Mouse (Mus musculus): Measurements from ENCODE around the gene Zfp781. TPM values are rescaled to one million over a fixed set of nuclear protein-coding genes. Genes with fewer than 3 reads are reported as not detected.
A peak's percentile ranks its signal among the peaks of the same experiment; 100 is the strongest.
"Not testable (repeated sequence)": the region's sequence is repeated elsewhere in the genome, so short reads cannot be mapped to it uniquely, and the experiment has no call there.

The Zfp781 gene
- polyA plus RNA-seq (2014; fragmentation: Nextera tagmentation; extraction: Ambion mirVana), result 9.4 and 12.8 TPM in 2 replicates

- H3K4me3 ChIP-seq (replicated peaks; ENCODE audit: low read length); DNase-seq (ENCODE audit: low spot score); H3K36me3 ChIP-seq (replicated peaks; ENCODE audit: control insufficient read depth, insufficient read depth); H3K4me2 ChIP-seq (replicated peaks); H3K27me3 ChIP-seq (ENCODE audit: control insufficient read depth, insufficient read depth, low read length); H3K9ac ChIP-seq; H3K9me3 ChIP-seq (ENCODE audit: control insufficient read depth, low read length); H3K27ac ChIP-seq; H3K4me1 ChIP-seq (replicated peaks; ENCODE audit: control insufficient read depth, insufficient read depth, low read length): not testable (repeated sequence)
- peak; percentile 99 for ATAC-seq (ENCODE audit: low FRiP score)
- no CpG with 5 or more reads among the region's 43 CpGs for WGBS
Observed at GRCm38 (mm10) chr10:81929842-81930743, at the start of gene Zfp781. Gene Zfp781, minus strand, starts transcription at chr10:81930480.

- not testable (repeated sequence) for H3K36me3 ChIP-seq (replicated peaks; ENCODE audit: control insufficient read depth, insufficient read depth); H3K4me3 ChIP-seq (replicated peaks; ENCODE audit: low read length); H3K27ac ChIP-seq; H3K4me2 ChIP-seq (replicated peaks); H3K9ac ChIP-seq; H3K4me1 ChIP-seq (replicated peaks; ENCODE audit: control insufficient read depth, insufficient read depth, low read length); H3K9me3 ChIP-seq (ENCODE audit: control insufficient read depth, low read length); DNase-seq (ENCODE audit: low spot score); H3K27me3 ChIP-seq (ENCODE audit: control insufficient read depth, insufficient read depth, low read length); ATAC-seq (ENCODE audit: low FRiP score)
- WGBS, result no CpG with 5 or more reads among the region's 44 CpGs
Observed at GRCm38 (mm10) chr10:81978365-81979003, 48.2 kb upstream of the Zfp781 start.

GRCm38 (mm10) chr10:81930744-81931118 is 451 bp upstream of the Zfp781 start:
- H3K9ac ChIP-seq; H3K36me3 ChIP-seq (replicated peaks; ENCODE audit: control insufficient read depth, insufficient read depth); H3K27me3 ChIP-seq (ENCODE audit: control insufficient read depth, insufficient read depth, low read length); DNase-seq (ENCODE audit: low spot score); H3K4me2 ChIP-seq (replicated peaks); ATAC-seq (ENCODE audit: low FRiP score); H3K4me3 ChIP-seq (replicated peaks; ENCODE audit: low read length); H3K4me1 ChIP-seq (replicated peaks; ENCODE audit: control insufficient read depth, insufficient read depth, low read length); H3K9me3 ChIP-seq (ENCODE audit: control insufficient read depth, low read length); H3K27ac ChIP-seq: not testable (repeated sequence)
- WGBS, result no CpG with 5 or more reads among the region's 3 CpGs

GRCm38 (mm10) chr10:81863409-81864407 is 66.6 kb downstream of the Zfp781 start, which contains the start of gene Gm32687:
Gene Gm32687, plus strand, starts transcription at chr10:81863934.
- H3K36me3 ChIP-seq (replicated peaks; ENCODE audit: control insufficient read depth, insufficient read depth); DNase-seq (ENCODE audit: low spot score); H3K27me3 ChIP-seq (ENCODE audit: control insufficient read depth, insufficient read depth, low read length); H3K4me1 ChIP-seq (replicated peaks; ENCODE audit: control insufficient read depth, insufficient read depth, low read length); H3K9ac ChIP-seq; H3K4me2 ChIP-seq (replicated peaks); H3K4me3 ChIP-seq (replicated peaks; ENCODE audit: low read length); H3K27ac ChIP-seq; H3K9me3 ChIP-seq (ENCODE audit: control insufficient read depth, low read length): not testable (repeated sequence)
- peak; percentile 100 for ATAC-seq (ENCODE audit: low FRiP score)
- WGBS, result 33% methylated on average over 4 of the region's 49 CpGs

Other genes with a start within 250 kb of the Zfp781 start
- 19.2 and 20.5 TPM in 2 replicates for gene Zfp433, start 225.7 kb downstream of the Zfp781 start, polyA plus RNA-seq (2014; fragmentation: Nextera tagmentation; extraction: Ambion mirVana)
- 18.8 and 21.9 TPM in 2 replicates for gene Gm3055, start 159.3 kb downstream of the Zfp781 start, polyA plus RNA-seq (2014; fragmentation: Nextera tagmentation; extraction: Ambion mirVana)
- 3.5 and 4.0 TPM in 2 replicates for gene Gm4767, start 118.3 kb downstream of the Zfp781 start, polyA plus RNA-seq (2014; fragmentation: Nextera tagmentation; extraction: Ambion mirVana)
- 13.0 and 13.6 TPM in 2 replicates for gene Gm32687, start 66.5 kb downstream of the Zfp781 start, polyA plus RNA-seq (2014; fragmentation: Nextera tagmentation; extraction: Ambion mirVana)
- 12.1 and 12.9 TPM in 2 replicates for gene Zfp873, start 117.6 kb upstream of the Zfp781 start, polyA plus RNA-seq (2014; fragmentation: Nextera tagmentation; extraction: Ambion mirVana)
- 9.1 and 9.8 TPM in 2 replicates for gene BC024063, start 152.9 kb upstream of the Zfp781 start, polyA plus RNA-seq (2014; fragmentation: Nextera tagmentation; extraction: Ambion mirVana)
- 9.5 and 10.5 TPM in 2 replicates for gene AU041133, start 197.5 kb upstream of the Zfp781 start, polyA plus RNA-seq (2014; fragmentation: Nextera tagmentation; extraction: Ambion mirVana)